Mouse (Mus musculus): ENCODE measurements around the gene Mrps26. TPM values are rescaled to one million over a fixed set of nuclear protein-coding genes. Genes with fewer than 3 reads are reported as not detected.
"Not testable (repeated sequence)": the region's sequence is repeated elsewhere in the genome, so short reads cannot be mapped to it uniquely, and the experiment has no call there.

Mrps26 gene
- polyA plus RNA-seq, 1 experiment from 2014 or later, result 107 TPM

GRCm38 (mm10) chr2:130540266-130540665, 23.3 kb upstream of the Mrps26 start:
- Histone ChIP-seq H3K4me2 (no peak overlapping the region), H3K4me1 (no peaks in the 10 kb centered on the region), H3K9ac (replicated peaks) (no peak overlapping the region), H3K36me3 (peaks cover 93% of the 10 kb centered on the region), H3K27me3 (replicated peaks) (no peaks in the 10 kb centered on the region), H3K27ac (replicated peaks) (no peak overlapping the region), H3K9me3 (replicated peaks) (no peaks in the 10 kb centered on the region), H3K4me3 (replicated peaks) (no peak overlapping the region)
- ATAC-seq (ENCODE audit: low FRiP score), result no peak
- 88% methylated on average over 9 of the region's 9 CpGs for WGBS

GRCm38 (mm10) chr2:130546957-130547356, 16.6 kb upstream of the Mrps26 start:
- Histone ChIP-seq H3K36me3 (peaks cover 97% of the 10 kb centered on the region), H3K4me2 (no peak overlapping the region), H3K9ac (replicated peaks) (no peak overlapping the region), H3K4me1 (no peaks in the 10 kb centered on the region), H3K9me3 (replicated peaks) (no peaks in the 10 kb centered on the region), H3K27ac (replicated peaks) (no peak overlapping the region), H3K27me3 (replicated peaks) (no peaks in the 10 kb centered on the region), H3K4me3 (replicated peaks) (no peak overlapping the region)
- 95% methylated on average over 8 of the region's 8 CpGs for WGBS
- ATAC-seq (ENCODE audit: low FRiP score), result no peak

GRCm38 (mm10) chr2:130554841-130555240, 8.7 kb upstream of the Mrps26 start:
- Histone ChIP-seq H3K4me2 (no peak overlapping the region), H3K27me3 (replicated peaks) (no peaks in the 10 kb centered on the region), H3K27ac (replicated peaks) (no peak overlapping the region), H3K9me3 (replicated peaks) (no peaks in the 10 kb centered on the region), H3K36me3 (peaks cover 82% of the 10 kb centered on the region), H3K4me3 (replicated peaks) (no peak overlapping the region), H3K4me1 (no peaks in the 10 kb centered on the region), H3K9ac (replicated peaks) (no peak overlapping the region)
- ATAC-seq (ENCODE audit: low FRiP score), result no peak
- 92% methylated on average over 7 of the region's 7 CpGs for WGBS

- peaks cover 68% of the 10 kb centered on the region for H3K36me3 ChIP-seq
- no peak overlapping the region for H3K27ac ChIP-seq (replicated peaks)
- no peak overlapping the region for H3K9ac ChIP-seq (replicated peaks)
- no peak overlapping the region for H3K4me2 ChIP-seq
- H3K4me1 ChIP-seq, result no peaks in the 10 kb centered on the region
- no peak for ATAC-seq (ENCODE audit: low FRiP score)
- no peak overlapping the region for H3K4me3 ChIP-seq (replicated peaks)
- H3K9me3 ChIP-seq (replicated peaks), result no peaks in the 10 kb centered on the region
- H3K27me3 ChIP-seq (replicated peaks), result no peaks in the 10 kb centered on the region
- 87% methylated on average over 1 of the region's 1 CpGs for WGBS
These were observed 7.2 kb upstream of the Mrps26 start for GRCm38 (mm10) chr2:130556292-130556691.

GRCm38 (mm10) chr2:130557462-130557861, 6.1 kb upstream of the Mrps26 start:
- 97% methylated on average over 2 of the region's 2 CpGs for WGBS
- no peak overlapping the region for H3K4me3 ChIP-seq (replicated peaks)
- no peak overlapping the region for H3K27ac ChIP-seq (replicated peaks)
- peaks cover under 1% of the 10 kb centered on the region; the same call in 1 of the 2 replicates for H3K4me1 ChIP-seq
- peaks cover 56% of the 10 kb centered on the region for H3K36me3 ChIP-seq
- H3K9me3 ChIP-seq (replicated peaks), result no peaks in the 10 kb centered on the region
- no peak for ATAC-seq (ENCODE audit: low FRiP score)
- no peaks in the 10 kb centered on the region for H3K27me3 ChIP-seq (replicated peaks)
- no peak overlapping the region for H3K4me2 ChIP-seq
- no peak overlapping the region for H3K9ac ChIP-seq (replicated peaks)

GRCm38 (mm10) chr2:130558015-130558414, 5.5 kb upstream of the Mrps26 start:
- ATAC-seq (ENCODE audit: low FRiP score), result no peak
- Histone ChIP-seq H3K4me1 (peaks cover 6% of the 10 kb centered on the region), H3K36me3 (peaks cover 50% of the 10 kb centered on the region), H3K9ac (replicated peaks) (no peak overlapping the region), H3K4me2 (no peak overlapping the region), H3K27me3 (replicated peaks) (no peaks in the 10 kb centered on the region), H3K27ac (replicated peaks) (no peak overlapping the region), H3K9me3 (replicated peaks) (no peaks in the 10 kb centered on the region), H3K4me3 (replicated peaks) (no peak overlapping the region)
- WGBS, result 70% methylated on average over 2 of the region's 2 CpGs

GRCm38 (mm10) chr2:130564063-130564462, 521 bp downstream of the Mrps26 start:
- peak; percentile 47; the same call in 1 of the 2 replicates for ATAC-seq (ENCODE audit: low FRiP score)
- peak overlapping the region; percentile 88 for H3K9ac ChIP-seq (replicated peaks)
- peaks cover 30% of the 10 kb centered on the region for H3K4me1 ChIP-seq
- peak overlapping the region; percentile 77; the same call in 1 of the 2 replicates for H3K27ac ChIP-seq (replicated peaks)
- H3K4me2 ChIP-seq, result peak overlapping the region; percentile 92
- under 1% methylated on average over 23 of the region's 23 CpGs for WGBS
- no peaks in the 10 kb centered on the region for H3K9me3 ChIP-seq (replicated peaks)
- H3K4me3 ChIP-seq (replicated peaks), result peak overlapping the region; percentile 96
- no peaks in the 10 kb centered on the region for H3K27me3 ChIP-seq (replicated peaks)
- H3K36me3 ChIP-seq, result peaks cover 23% of the 10 kb centered on the region

DNA sequence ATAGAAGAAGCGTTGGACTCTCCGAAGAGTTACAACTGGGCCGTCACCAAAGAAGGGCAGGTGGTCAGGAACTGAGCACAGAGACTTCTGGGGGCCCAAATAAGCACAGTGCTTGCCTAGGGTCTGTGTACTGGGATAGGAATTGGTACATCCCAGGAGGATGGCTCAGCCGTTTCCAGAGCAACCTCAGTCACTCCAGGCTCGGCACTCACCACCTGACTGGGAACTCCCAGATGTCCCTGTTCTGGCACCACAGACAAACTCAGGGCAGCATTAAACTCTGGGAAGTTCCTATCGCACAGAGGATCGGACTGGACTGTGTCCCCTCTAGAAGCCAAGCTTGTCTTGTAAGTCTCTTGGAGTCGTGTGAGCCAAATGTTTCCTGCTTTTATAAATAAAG, 1.4 kb downstream of the Mrps26 start:
- ATAC-seq (ENCODE audit: low FRiP score), result no peak
- H3K27ac ChIP-seq (replicated peaks), result no peak overlapping the region
- H3K4me1 ChIP-seq, result peaks cover 30% of the 10 kb centered on the region
- peak overlapping the region; percentile 96 for H3K4me3 ChIP-seq (replicated peaks)
- H3K4me2 ChIP-seq, result peak overlapping the region; percentile 92
- H3K9me3 ChIP-seq (replicated peaks), result no peaks in the 10 kb centered on the region
- peak overlapping the region; percentile 88 for H3K9ac ChIP-seq (replicated peaks)
- WGBS, result 81% methylated on average over 8 of the region's 8 CpGs
- H3K36me3 ChIP-seq, result peaks cover 23% of the 10 kb centered on the region
- no peaks in the 10 kb centered on the region for H3K27me3 ChIP-seq (replicated peaks)

DNA sequence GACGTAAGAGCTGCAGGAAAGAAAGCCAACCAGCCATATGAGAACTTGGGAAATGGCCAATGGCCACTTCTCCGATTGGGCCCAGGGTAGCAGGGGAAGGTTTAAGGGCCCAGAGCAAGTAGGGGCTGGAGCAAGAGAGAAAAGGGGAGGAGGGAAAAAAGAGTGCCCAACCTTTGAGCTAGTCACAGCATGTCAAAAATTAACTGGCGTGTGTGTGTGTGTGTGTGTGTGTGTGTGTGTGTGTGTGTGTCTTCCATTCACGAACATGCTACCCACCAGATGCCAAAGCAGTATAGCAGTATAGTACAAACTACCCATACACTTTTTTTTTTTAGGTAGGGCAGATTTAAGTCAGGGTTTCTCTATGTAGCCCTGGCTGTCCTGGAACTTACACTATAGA, 5.4 kb downstream of the Mrps26 start:
- H3K9ac ChIP-seq (replicated peaks), result no peak overlapping the region
- WGBS, result 77% methylated on average over 4 of the region's 4 CpGs
- no peak for ATAC-seq (ENCODE audit: low FRiP score)
- H3K36me3 ChIP-seq, result peaks cover 23% of the 10 kb centered on the region
- H3K27ac ChIP-seq (replicated peaks), result no peak overlapping the region
- no peak overlapping the region for H3K4me2 ChIP-seq
- 0 out of 2 replicates have a peak, but pooled peaks cover 2% of the 10 kb centered on the region for H3K27me3 ChIP-seq (replicated peaks)
- H3K9me3 ChIP-seq (replicated peaks), result no peaks in the 10 kb centered on the region
- H3K4me1 ChIP-seq, result peaks cover 20% of the 10 kb centered on the region
- H3K4me3 ChIP-seq (replicated peaks), result no peak overlapping the region

- H3K9ac ChIP-seq (replicated peaks), result no peak overlapping the region
- no peaks in the 10 kb centered on the region for H3K9me3 ChIP-seq (replicated peaks)
- no peak for ATAC-seq (ENCODE audit: low FRiP score)
- H3K4me1 ChIP-seq, result peaks cover 12% of the 10 kb centered on the region
- no peak overlapping the region for H3K4me2 ChIP-seq
- peaks cover 5% of the 10 kb centered on the region for H3K27me3 ChIP-seq (replicated peaks)
- H3K36me3 ChIP-seq, result peaks cover 23% of the 10 kb centered on the region
- no peak overlapping the region for H3K27ac ChIP-seq (replicated peaks)
- H3K4me3 ChIP-seq (replicated peaks), result no peak overlapping the region
These were observed 6.4 kb downstream of the Mrps26 start for GRCm38 (mm10) chr2:130569926-130570325.

DNA sequence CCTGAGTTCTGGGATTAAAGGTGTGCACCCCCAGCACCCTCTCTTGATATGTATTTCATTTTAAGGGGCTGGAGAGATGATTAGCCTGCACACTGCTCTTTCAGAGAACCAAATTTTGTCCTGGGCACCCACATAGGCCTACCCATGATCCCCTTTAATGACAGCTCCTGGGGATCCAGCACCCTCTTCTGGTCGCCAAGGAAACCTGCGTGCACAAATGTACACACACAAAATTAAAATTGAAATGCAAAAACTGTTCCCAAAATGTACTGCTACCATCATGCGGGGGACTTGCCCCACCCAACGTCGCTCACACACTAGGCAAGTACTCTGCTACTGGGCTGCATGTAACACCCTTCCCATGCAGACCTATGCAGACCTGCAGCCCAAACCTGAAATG, 11.4 kb downstream of the Mrps26 start:
- Histone ChIP-seq H3K4me1 (peaks cover 19% of the 10 kb centered on the region), H3K36me3 (no peaks in the 10 kb centered on the region), H3K9ac (replicated peaks) (no peak overlapping the region), H3K4me3 (replicated peaks) (no peak overlapping the region), H3K9me3 (replicated peaks) (no peaks in the 10 kb centered on the region), H3K27ac (replicated peaks) (no peak overlapping the region), H3K4me2 (no peak overlapping the region), H3K27me3 (replicated peaks) (peaks cover 55% of the 10 kb centered on the region)
- WGBS, result 84% methylated on average over 5 of the region's 5 CpGs
- ATAC-seq (ENCODE audit: low FRiP score), result no peak

GRCm38 (mm10) chr2:130575873-130576272, 12.3 kb downstream of the Mrps26 start, which contains the start of gene Oxt:
Gene Oxt (plus strand): TSS chr2:130576173.
- H3K4me1 ChIP-seq, result peaks cover 28% of the 10 kb centered on the region
- peak within 1 kb of the TSS; percentile 17 for H3K9ac ChIP-seq (replicated peaks)
- 43% methylated on average over 9 of the region's 9 CpGs for WGBS
- H3K9me3 ChIP-seq (replicated peaks), result no peaks in the 10 kb centered on the region
- no peak for ATAC-seq (ENCODE audit: low FRiP score)
- H3K36me3 ChIP-seq, result no peaks in the 10 kb centered on the region
- H3K27me3 ChIP-seq (replicated peaks), result peaks cover 64% of the 10 kb centered on the region
- H3K27ac ChIP-seq (replicated peaks), result no peak within 1 kb of the TSS
- H3K4me2 ChIP-seq, result peak within 1 kb of the TSS; percentile 54
- peak within 1 kb of the TSS; percentile 29 for H3K4me3 ChIP-seq (replicated peaks)

DNA sequence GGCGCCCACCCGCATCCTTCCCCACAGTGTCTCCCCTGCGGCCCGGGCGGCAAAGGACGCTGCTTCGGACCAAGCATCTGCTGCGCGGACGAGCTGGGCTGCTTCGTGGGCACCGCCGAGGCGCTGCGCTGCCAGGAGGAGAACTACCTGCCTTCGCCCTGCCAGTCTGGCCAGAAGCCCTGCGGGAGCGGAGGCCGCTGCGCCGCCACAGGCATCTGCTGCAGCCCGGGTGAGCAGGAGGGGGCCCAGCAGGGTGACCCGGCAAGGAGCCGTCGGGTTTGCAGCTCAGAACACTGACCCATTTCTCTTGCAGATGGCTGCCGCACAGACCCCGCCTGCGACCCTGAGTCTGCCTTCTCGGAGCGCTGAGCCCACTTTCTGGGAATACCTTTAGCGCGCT, 13.0 kb downstream of the Mrps26 start:
- peak overlapping the region; percentile 29 for H3K4me3 ChIP-seq (replicated peaks)
- not testable (repeated sequence) for H3K9me3 ChIP-seq (replicated peaks); H3K27ac ChIP-seq (replicated peaks); H3K36me3 ChIP-seq; ATAC-seq (ENCODE audit: low FRiP score)
- H3K4me2 ChIP-seq, result peak overlapping the region; percentile 54
- H3K4me1 ChIP-seq, result peaks cover 31% of the 10 kb centered on the region
- H3K9ac ChIP-seq (replicated peaks), result peak overlapping the region; percentile 17
- H3K27me3 ChIP-seq (replicated peaks), result peaks cover 71% of the 10 kb centered on the region
- WGBS, result under 1% methylated on average over 28 of the region's 32 CpGs
